Comparison of ENCODE assay signal across 7 mouse cellular contexts in genomic region chr2:155956134-155957059, GRCm38 (mm10). TPM values are rescaled to one million over a fixed set of nuclear protein-coding genes. Genes with fewer than 3 reads are reported as not detected.
DNase-seq lines count a peak whose midpoint lies in the region; ATAC-seq lines count a peak whose summit lies in the region.

TSS of gene Cep250 (plus strand) at chr2:155956458.

- peak; percentile 99 for ATAC-seq in intestine, embryonic 16.5 days
- peak; percentile 98 for ATAC-seq in midbrain, embryonic 11.5 days (ENCODE audit: low FRiP score)

- no peaks in the 10 kb centered on the region; the same call in 1 of the 2 replicates for H3K27me3 ChIP-seq in intestine, embryonic 16.5 days (replicated peaks; ENCODE audit: control insufficient read depth, insufficient read depth, low read length)
- no peaks in the 10 kb centered on the region for H3K27me3 ChIP-seq in midbrain, embryonic 11.5 days (ENCODE audit: control insufficient read depth, insufficient read depth, low read length)

- H3K9ac ChIP-seq in intestine, embryonic 16.5 days (ENCODE audit: low read depth, low read length) = peak within 1 kb of the TSS; percentile 99
- H3K9ac ChIP-seq in midbrain, embryonic 11.5 days (ENCODE audit: low read length) = peak within 1 kb of the TSS; percentile 97

- intact Hi-C loops in left cerebral cortex, postnatal 36 days (cut with DNase I) = no loop called here

- H3K36me3 ChIP-seq in intestine, embryonic 16.5 days (ENCODE audit: control insufficient read depth, insufficient read depth, low read length) = no peaks in the 10 kb centered on the region
- no peaks in the 10 kb centered on the region for H3K36me3 ChIP-seq in midbrain, embryonic 11.5 days (ENCODE audit: control insufficient read depth, insufficient read depth, low read length)

- H3K4me3 ChIP-seq in intestine, embryonic 16.5 days (ENCODE audit: low read length) = peak within 1 kb of the TSS; percentile 97
- H3K4me3 ChIP-seq in midbrain, embryonic 11.5 days (ENCODE audit: low read depth, low read length) = peak within 1 kb of the TSS; percentile 90

- peak within 1 kb of the TSS; percentile 64 for H3K4me2 ChIP-seq in intestine, embryonic 16.5 days (ENCODE audit: low read depth, low read length)
- H3K4me2 ChIP-seq in midbrain, embryonic 11.5 days = peak within 1 kb of the TSS; percentile 75

- WGBS in intestine, embryonic 16.5 days = under 1% methylated on average over 59 of the region's 59 CpGs
- under 1% methylated on average over 52 of the region's 59 CpGs for WGBS in midbrain, embryonic 11.5 days

- H3K27ac ChIP-seq in intestine, embryonic 16.5 days (ENCODE audit: low read length) = peak within 1 kb of the TSS; percentile 86
- peak within 1 kb of the TSS; percentile 85 for H3K27ac ChIP-seq in midbrain, embryonic 11.5 days (ENCODE audit: low read depth, low read length)

- H3K4me1 ChIP-seq in intestine, embryonic 16.5 days (ENCODE audit: control insufficient read depth, insufficient read depth, low read length) = peaks cover 4% of the 10 kb centered on the region; the same call in 1 of the 2 replicates
- peaks cover 6% of the 10 kb centered on the region for H3K4me1 ChIP-seq in midbrain, embryonic 11.5 days (ENCODE audit: control insufficient read depth, insufficient read depth, low read length)

- H3K9me3 ChIP-seq in intestine, embryonic 16.5 days (ENCODE audit: control insufficient read depth, low read length) = no peaks in the 10 kb centered on the region
- H3K9me3 ChIP-seq in midbrain, embryonic 11.5 days (ENCODE audit: control insufficient read depth, low read length) = no peaks in the 10 kb centered on the region

- peak; percentile 95 for DNase-seq in adrenal gland, adult 2 months
- DNase-seq in embryo, embryonic 11.5 days (ENCODE audit: low read depth, low spot score) = peak; percentile 85
- DNase-seq in gastrocnemius, postnatal 4 days (ENCODE audit: low spot score in 2 of 2) = peak; percentile 85 to 93
- peak; percentile 86 to 88 for DNase-seq in left cerebral cortex, postnatal 36 days (ENCODE audit: low spot score in 2 of 2)
- peak; percentile 99 for DNase-seq in midbrain, embryonic 11.5 days (ENCODE audit: low spot score, missing footprints)
- DNase-seq in skeletal muscle tissue, adult 2 months (ENCODE audit: low read depth, low spot score) = peak; percentile 88

RNA-seq across cellular contexts. Expression of gene Cep250, which starts in this region (rescaled TPM):
- 10 to 100 TPM in 1 of 2 experiments, 1 to 10 TPM in 1; 6.1 to 11.9 TPM for total RNA-seq in adrenal gland, adult 2 months (2021)
- 5.2 and 9.4 TPM in 2 replicates for polyA plus RNA-seq in adrenal gland, adult 2 months (2012; rRNA removed)
- total RNA-seq in gastrocnemius, postnatal 4 days (2021) = 10 to 100 TPM; 19.0 to 22.7 TPM
- 11.1 and 12.7 TPM in 2 replicates for polyA plus RNA-seq in intestine, embryonic 16.5 days (2015; fragmentation: Nextera tagmentation; extraction: Ambion mirVana)
- 10 to 100 TPM; 18.3 to 20.4 TPM for total RNA-seq in left cerebral cortex, postnatal 36 days (2021)
- 13.2 and 13.8 TPM in 2 replicates for polyA plus RNA-seq in midbrain, embryonic 11.5 days (2014; fragmentation: Nextera tagmentation; extraction: Ambion mirVana)

Comparison
In these comparisons a context has a peak if more than half of its experiments do, and no peak if none do; other contexts are left out.
1. Peak in every context shown above with its lines: DNase-seq, ATAC-seq, H3K4me3 ChIP-seq and H3K27ac ChIP-seq.